Mouse (Mus musculus) lung, postnatal 0 days (tissue): ENCODE results near the gene Dchs2.

Experiments
- CTCF ChIP-seq: IDR thresholded peaks from 2 replicates; pipeline ENCODE4 v1.5.1; 2016; ENCODE audit warnings: antibody characterized with exemption, mild to moderate bottlenecking
- EP300 ChIP-seq: IDR thresholded peaks from 2 replicates; pipeline ENCODE4 v1.6.1; 2016; ENCODE audit warnings: antibody characterized with exemption, mild to moderate bottlenecking, control low read depth

DNA sequence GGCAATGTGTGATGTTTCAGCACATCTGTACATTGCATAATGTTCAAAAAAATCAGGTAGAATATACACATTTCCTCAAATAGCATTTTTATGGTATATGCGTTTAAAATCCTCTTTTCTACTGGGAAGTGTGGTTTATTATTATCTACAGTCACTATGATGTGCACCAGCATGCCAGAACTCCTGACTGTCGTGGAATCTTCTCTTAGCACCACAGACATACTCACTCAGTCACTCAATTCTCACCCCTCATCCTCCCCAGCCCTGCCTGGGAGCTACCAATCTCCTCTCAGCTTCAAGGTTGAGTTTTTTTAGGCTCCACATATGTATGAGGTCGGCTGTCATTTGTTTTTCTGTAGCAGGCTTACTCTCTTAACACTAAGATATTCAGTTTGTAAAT is 20.8 kb downstream of the Dchs2 start:
- TF ChIP-seq CTCF (no peak), EP300 (no peak)
